Mouse (Mus musculus): ENCODE results near the gene Gm44503. TPM values are rescaled to one million over a fixed set of nuclear protein-coding genes. Genes with fewer than 3 reads are reported as not detected.

Gene Gm44503
- polyA plus RNA-seq, 1 experiment, result not detected

DNA sequence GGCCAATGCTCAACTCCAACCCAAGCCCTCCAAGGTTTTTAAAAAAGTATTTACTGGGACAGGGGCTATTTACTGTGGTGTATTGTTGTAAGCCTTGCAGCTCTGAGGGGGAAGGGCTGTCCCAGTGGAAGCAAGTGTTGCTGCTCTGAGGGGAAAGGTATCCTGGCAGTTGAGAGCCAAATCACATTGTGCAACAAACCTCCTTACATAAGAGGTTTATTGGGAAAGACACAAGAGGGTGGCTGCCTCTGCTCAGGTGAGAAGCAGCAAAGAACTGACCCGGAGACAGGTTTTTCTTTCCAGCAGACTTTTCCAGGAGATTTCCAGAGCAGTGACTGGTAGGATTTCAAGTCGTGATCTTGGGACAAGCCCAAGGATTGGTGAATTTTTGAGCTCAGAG, 22.4 kb upstream of the Gm44503 start:
- H3K36me3 ChIP-seq (replicated peaks; ENCODE audit: low read length), result no peaks in the 10 kb centered on the region
- no peak overlapping the region for H3K4me3 ChIP-seq (replicated peaks)
- TF ChIP-seq GATA1 (IDR thresholded peaks at IDR 0.05; ENCODE audit: borderline replicate concordance, low read length) (no peak), FLI1 (IDR thresholded peaks at IDR 0.05; ENCODE audit: low read length) (no peak)
- H3K4me1 ChIP-seq, result no peaks in the 10 kb centered on the region
- no peaks in the 10 kb centered on the region; the same call in 1 of the 2 replicates for H3K9me3 ChIP-seq
- peaks cover 11% of the 10 kb centered on the region for H3K27me3 ChIP-seq (replicated peaks)

GRCm38 (mm10) chr9:72943424-72943823, 15.2 kb upstream of the Gm44503 start:
- peaks cover 16% of the 10 kb centered on the region for H3K27me3 ChIP-seq (replicated peaks)
- H3K9me3 ChIP-seq, result peaks cover 20% of the 10 kb centered on the region
- H3K4me1 ChIP-seq, result no peaks in the 10 kb centered on the region
- no peaks in the 10 kb centered on the region for H3K36me3 ChIP-seq (replicated peaks; ENCODE audit: low read length)
- no peak overlapping the region for H3K4me3 ChIP-seq (replicated peaks)
- TF ChIP-seq FLI1 (IDR thresholded peaks at IDR 0.05; ENCODE audit: low read length) (no peak), GATA1 (IDR thresholded peaks at IDR 0.05; ENCODE audit: borderline replicate concordance, low read length) (no peak)

DNA sequence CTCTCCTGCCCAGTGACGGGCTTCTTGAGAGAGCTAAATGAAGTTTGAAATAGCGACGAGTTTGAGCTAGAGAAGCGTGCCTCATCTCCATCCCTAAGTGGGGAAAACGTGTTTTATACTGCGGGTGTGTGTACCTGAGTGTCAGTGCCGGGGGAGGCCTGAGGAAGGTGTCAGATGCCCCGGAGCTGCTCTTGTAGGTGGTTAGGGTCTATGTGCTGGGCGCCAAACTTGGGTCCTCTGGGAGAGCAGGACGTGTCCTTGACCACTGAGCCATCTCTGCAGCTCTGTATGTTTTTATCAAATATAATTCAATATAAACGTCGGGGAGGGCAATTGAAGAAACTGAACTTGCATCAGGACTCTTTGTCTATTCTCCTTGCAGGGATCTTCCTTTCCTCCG, 14.4 kb upstream of the Gm44503 start:
- Histone ChIP-seq H3K27me3 (replicated peaks) (peaks cover 17% of the 10 kb centered on the region), H3K4me3 (replicated peaks) (no peak overlapping the region), H3K36me3 (replicated peaks; ENCODE audit: low read length) (no peaks in the 10 kb centered on the region), H3K9me3 (peaks cover 20% of the 10 kb centered on the region), H3K4me1 (no peaks in the 10 kb centered on the region)
- TF ChIP-seq FLI1 (IDR thresholded peaks at IDR 0.05; ENCODE audit: low read length) (no peak), GATA1 (IDR thresholded peaks at IDR 0.05; ENCODE audit: borderline replicate concordance, low read length) (no peak)

- no peaks in the 10 kb centered on the region for H3K36me3 ChIP-seq (replicated peaks; ENCODE audit: low read length)
Observed at GRCm38 (mm10) chr9:72947010-72947409, 11.6 kb upstream of the Gm44503 start.

DNA sequence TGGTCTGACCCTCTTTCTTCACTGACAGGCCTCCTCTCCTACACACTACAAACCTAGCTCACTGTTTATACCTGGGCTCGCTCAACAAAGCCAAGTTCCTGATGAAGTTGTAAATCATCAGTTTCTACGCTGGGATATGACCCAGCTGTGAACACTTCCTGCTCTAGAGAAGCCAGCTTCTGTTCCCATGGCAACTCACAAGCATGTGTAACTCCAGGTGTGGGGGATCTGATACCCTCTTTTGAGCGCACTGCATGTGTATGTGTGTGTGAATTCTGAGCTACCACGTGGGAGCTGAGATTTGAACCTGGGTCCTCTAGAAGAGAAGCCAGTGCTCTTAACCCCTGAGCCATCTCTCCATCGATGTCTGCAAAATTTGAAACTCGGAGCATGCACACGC, 9.1 kb upstream of the Gm44503 start:
- no peaks in the 10 kb centered on the region for H3K4me1 ChIP-seq
- H3K27me3 ChIP-seq (replicated peaks), result peaks cover 15% of the 10 kb centered on the region
- peaks cover 20% of the 10 kb centered on the region for H3K9me3 ChIP-seq
- H3K36me3 ChIP-seq (replicated peaks; ENCODE audit: low read length), result no peaks in the 10 kb centered on the region
- TF ChIP-seq GATA1 (IDR thresholded peaks at IDR 0.05; ENCODE audit: borderline replicate concordance, low read length) (no peak), FLI1 (IDR thresholded peaks at IDR 0.05; ENCODE audit: low read length) (no peak)
- no peak overlapping the region for H3K4me3 ChIP-seq (replicated peaks)

More at GRCm38 (mm10) chr9:72947010-72947409, 11.6 kb upstream of the Gm44503 start:
- Histone ChIP-seq H3K4me1 (no peaks in the 10 kb centered on the region), H3K9me3 (peaks cover 20% of the 10 kb centered on the region), H3K4me3 (replicated peaks) (no peak overlapping the region), H3K27me3 (replicated peaks) (peaks cover 15% of the 10 kb centered on the region)
- no peak for TF ChIP-seq GATA1 (IDR thresholded peaks at IDR 0.05; ENCODE audit: borderline replicate concordance, low read length)
- no peak for TF ChIP-seq FLI1 (IDR thresholded peaks at IDR 0.05; ENCODE audit: low read length)

GRCm38 (mm10) chr9:72954746-72955145, 3.9 kb upstream of the Gm44503 start:
- Histone ChIP-seq H3K27me3 (replicated peaks) (peaks cover 13% of the 10 kb centered on the region), H3K9me3 (no peaks in the 10 kb centered on the region), H3K4me1 (peaks cover 15% of the 10 kb centered on the region), H3K36me3 (replicated peaks; ENCODE audit: low read length) (no peaks in the 10 kb centered on the region), H3K4me3 (replicated peaks) (no peak overlapping the region)
- TF ChIP-seq FLI1 (IDR thresholded peaks at IDR 0.05; ENCODE audit: low read length) (no peak), GATA1 (IDR thresholded peaks at IDR 0.05; ENCODE audit: borderline replicate concordance, low read length) (no peak)

DNA sequence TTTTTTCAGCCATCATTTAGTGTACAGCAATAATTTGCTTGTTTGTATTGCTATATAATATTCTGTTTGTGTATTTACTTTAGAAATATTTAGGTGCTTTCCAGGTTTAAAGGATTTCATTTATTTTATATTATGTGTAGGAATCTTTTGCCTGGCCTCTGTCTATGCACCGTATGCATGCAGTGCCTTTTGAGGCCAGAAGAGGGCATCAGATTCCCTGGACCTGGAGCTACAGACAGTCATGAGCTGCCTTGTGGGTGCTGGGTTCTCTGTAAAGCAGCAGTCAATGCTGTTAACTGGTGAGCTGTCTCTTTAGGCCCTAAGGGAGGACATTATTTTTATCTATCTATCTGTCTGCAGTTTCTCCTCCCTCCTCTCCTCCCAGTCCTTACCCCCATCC, 3.1 kb upstream of the Gm44503 start:
- Histone ChIP-seq H3K9me3 (no peaks in the 10 kb centered on the region), H3K4me1 (peaks cover 15% of the 10 kb centered on the region), H3K27me3 (replicated peaks) (peaks cover 13% of the 10 kb centered on the region), H3K36me3 (replicated peaks; ENCODE audit: low read length) (no peaks in the 10 kb centered on the region), H3K4me3 (replicated peaks) (no peak overlapping the region)
- no peak for TF ChIP-seq FLI1 (IDR thresholded peaks at IDR 0.05; ENCODE audit: low read length)
- no peak for TF ChIP-seq GATA1 (IDR thresholded peaks at IDR 0.05; ENCODE audit: borderline replicate concordance, low read length)

DNA sequence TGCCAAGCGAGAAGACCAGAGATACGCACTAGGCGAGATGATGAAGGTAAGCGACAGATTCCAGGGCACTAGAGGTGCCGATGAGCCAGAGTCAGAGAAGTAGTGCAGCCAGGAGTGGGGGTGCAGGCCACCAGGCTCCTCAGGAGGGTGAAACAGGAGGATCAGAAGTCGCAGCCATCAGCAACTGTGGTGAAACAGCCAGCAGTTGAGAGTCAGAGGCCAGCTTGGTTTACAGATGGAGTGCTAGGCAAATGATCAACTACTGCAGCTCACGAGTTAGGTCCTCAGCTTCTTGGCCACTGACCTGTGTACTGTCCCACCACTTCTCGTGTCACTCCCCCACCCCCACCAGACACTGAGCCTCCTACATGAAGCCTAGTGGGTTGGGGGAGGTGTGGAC, 2.7 kb downstream of the Gm44503 start:
- peak overlapping the region; percentile 21 for H3K4me3 ChIP-seq (replicated peaks)

GRCm38 (mm10) chr9:72961959-72962358, 3.3 kb downstream of the Gm44503 start:
- peak overlapping the region; percentile 18 for H3K4me3 ChIP-seq (replicated peaks)
- peaks cover 9% of the 10 kb centered on the region for H3K27me3 ChIP-seq (replicated peaks)
- no peaks in the 10 kb centered on the region for H3K9me3 ChIP-seq
- peaks cover 35% of the 10 kb centered on the region for H3K4me1 ChIP-seq
- TF ChIP-seq GATA1 (IDR thresholded peaks at IDR 0.05; ENCODE audit: borderline replicate concordance, low read length), result no peak
- TF ChIP-seq FLI1 (IDR thresholded peaks at IDR 0.05; ENCODE audit: low read length), result no peak
- H3K36me3 ChIP-seq (replicated peaks; ENCODE audit: low read length), result no peaks in the 10 kb centered on the region

More for the DNA sequence above, 2.7 kb downstream of the Gm44503 start:
- Histone ChIP-seq H3K36me3 (replicated peaks; ENCODE audit: low read length) (no peaks in the 10 kb centered on the region), H3K9me3 (no peaks in the 10 kb centered on the region), H3K4me1 (peaks cover 35% of the 10 kb centered on the region), H3K27me3 (replicated peaks) (peaks cover 9% of the 10 kb centered on the region)
- TF ChIP-seq GATA1 (IDR thresholded peaks at IDR 0.05; ENCODE audit: borderline replicate concordance, low read length) (no peak), FLI1 (IDR thresholded peaks at IDR 0.05; ENCODE audit: low read length) (no peak)

DNA sequence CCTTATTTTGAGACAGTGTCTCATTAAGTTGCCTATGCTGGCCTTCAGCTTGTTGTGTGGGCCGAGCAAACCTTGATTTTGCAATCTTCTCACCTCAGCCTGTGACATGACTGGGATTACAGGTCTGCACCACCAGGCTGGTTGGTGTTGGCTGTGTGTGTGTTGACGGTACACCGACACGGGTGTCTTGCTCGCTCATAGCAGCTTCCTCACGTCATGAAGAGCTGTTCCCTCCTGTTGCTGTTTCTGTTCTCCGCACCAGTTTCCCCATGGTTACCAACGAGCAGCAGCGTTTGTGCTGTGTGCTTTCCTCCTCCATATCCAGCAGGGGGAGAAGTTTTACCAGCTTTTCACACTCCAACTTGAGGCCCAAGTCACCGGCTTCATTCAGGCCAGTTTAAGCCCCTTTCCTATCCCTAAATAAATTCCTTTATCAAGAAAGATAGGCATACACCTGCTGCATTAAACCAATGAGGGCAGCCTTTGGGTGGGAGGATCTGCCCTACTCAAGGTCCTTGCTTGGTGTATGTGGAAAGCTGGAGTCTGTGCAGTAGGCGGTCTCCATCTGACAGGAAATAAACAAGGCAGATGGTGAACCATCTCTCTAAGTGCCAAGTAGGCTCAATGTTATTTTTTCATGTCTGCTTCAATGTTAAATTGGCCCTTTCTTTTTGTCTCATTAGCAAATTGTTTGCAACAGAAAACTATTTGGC, 9.9 kb downstream of the Gm44503 start:
- Histone ChIP-seq H3K4me1 (peaks cover 23% of the 10 kb centered on the region), H3K27me3 (replicated peaks) (no peaks in the 10 kb centered on the region), H3K4me3 (replicated peaks) (peak overlapping the region; percentile 87), H3K36me3 (replicated peaks; ENCODE audit: low read length) (no peaks in the 10 kb centered on the region), H3K9me3 (no peaks in the 10 kb centered on the region)
- TF ChIP-seq GATA1 (IDR thresholded peaks at IDR 0.05; ENCODE audit: borderline replicate concordance, low read length) (no peak), FLI1 (IDR thresholded peaks at IDR 0.05; ENCODE audit: low read length) (no peak)

Measured in megakaryocyte, embryonic 14.5 days (primary cell).